Mouse (Mus musculus): ENCODE measurements around the gene Gfral.
A peak's percentile ranks its signal among the peaks of the same experiment; 100 is the strongest.

Gfral gene

GRCm38 (mm10) chr9:76122888-76123287 lies 90.6 kb downstream of the Gfral start:
- DNase-seq (ENCODE audit: low read depth) = peak; percentile 60
